Mouse (Mus musculus): ENCODE data around the gene Palld. TPM values are rescaled to one million over a fixed set of nuclear protein-coding genes. Genes with fewer than 3 reads are reported as not detected.
A peak's percentile ranks its signal among the peaks of the same experiment; 100 is the strongest.

The Palld gene
- total RNA-seq, 1 experiment from 2014 or later, result 33.9 TPM

DNA sequence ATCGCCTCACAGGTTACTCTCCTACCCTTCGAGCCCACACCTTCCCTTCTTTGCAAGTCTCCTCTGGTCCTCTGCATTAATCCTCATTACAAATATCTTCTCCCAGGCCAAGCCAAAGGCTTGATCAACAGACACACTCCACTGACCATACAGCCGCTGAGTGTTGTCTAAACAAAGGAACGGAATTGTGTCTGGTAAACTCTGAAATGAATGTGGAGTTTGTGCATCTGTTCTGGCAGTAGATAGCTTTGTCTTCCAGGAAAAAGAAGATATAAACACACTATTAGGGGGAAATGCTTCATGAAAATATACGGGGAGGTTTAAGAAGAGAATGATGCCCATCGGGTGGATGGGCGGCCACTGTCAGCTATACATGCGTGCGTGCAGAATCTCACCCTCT, 180.3 kb downstream of the Palld start:
- no peak for DNase-seq

DNA sequence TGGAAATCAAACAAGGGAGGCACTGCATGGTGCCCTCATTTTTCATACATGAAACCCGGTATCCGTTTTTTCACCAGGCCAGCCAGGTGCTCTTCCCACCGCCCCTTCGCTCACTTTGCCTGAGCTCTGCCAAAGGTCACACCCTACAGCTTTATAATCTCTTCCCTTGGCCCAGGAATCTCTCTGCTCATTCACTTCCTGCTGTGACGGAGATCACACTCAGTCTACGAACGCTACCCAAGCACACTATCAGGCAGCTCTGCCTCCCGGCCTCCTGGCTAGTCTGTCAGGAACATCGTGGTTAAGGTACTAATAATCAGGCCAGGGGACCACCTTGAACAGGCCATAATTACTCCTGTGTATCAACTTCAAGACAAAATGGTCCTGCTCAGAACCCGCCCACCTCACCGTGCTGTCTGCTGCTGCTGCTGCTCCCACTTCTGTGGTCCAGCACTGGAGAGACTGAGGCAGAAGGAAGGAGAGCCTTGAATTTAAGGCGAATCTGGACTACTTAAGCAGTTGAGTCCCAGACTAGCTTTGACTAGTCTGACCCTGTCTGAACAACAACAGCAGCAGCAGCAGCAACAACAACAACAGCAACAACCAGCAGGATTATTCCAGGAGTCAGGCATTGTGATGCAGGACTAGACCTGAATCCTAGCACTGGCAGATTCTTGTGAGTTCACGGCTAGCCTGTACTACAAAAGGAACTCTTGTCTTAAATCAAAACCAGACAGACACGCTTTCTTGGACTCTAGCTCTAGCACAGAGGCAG, 187.0 kb downstream of the Palld start:
- DNase-seq, result no peak

DNA sequence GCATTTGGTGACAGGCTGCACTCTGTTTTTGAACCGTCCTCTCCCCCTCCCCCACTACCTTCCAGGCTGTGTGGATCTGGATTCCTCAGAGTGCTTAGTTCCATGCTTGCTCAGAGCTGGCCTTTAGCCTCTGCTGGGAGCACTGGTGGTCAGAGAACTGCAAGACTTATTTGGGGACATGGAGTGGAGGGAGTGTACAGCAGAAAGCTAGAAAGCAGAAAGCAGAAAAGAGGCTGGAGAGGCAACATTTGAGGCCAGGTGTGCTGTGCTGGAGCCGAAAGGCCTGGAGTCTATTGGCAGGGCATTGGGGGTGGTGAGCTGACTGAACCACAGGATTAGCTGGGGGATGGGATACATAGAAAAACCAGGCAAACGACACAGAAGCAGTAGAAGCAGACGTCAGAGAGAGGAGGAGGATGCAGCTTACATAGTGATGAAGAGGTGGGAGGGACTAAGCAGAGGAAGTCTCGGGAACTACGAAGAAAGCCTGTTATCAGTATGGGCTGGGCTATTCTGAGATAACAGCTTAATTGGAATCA, 188.1 kb downstream of the Palld start:
- no peak for DNase-seq

DNA sequence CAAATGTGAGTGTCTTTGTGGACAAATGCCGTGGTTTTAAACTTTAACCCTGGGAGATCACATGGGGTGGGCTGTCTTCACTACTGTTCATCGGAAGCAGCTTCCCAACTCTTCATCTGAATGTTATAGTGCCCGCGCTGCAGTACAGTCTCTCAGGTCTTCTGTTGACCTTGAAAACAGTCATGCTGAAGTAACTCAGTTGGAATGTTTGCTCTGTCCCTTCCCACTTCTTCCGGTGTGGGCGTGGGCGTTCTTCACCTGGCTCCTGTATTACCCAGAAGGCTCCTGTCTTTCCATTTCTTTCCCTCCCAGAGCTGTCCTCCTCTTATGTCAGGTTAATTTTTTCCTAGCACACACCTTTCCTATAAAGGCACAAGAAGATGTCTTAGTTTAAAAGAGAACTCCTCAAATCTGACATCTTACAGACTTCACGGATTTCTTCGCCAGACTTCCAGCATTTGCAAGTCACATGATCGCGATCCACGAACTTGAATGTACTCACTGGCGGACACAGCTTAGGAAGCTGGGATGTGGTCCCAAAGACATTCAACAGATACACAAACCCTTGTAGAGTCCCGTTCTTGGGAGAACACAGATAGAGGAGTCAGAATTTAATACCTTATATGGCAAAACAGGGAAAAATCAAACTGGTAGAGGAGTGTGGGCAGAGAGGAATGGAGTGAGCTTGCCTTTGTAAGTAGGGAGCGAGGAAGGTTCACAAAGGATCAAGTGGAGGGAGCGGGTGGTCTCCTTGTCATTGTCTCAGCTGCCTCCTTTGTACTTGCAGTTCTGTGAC, 189.1 kb downstream of the Palld start:
- DNase-seq, result no peak

DNA sequence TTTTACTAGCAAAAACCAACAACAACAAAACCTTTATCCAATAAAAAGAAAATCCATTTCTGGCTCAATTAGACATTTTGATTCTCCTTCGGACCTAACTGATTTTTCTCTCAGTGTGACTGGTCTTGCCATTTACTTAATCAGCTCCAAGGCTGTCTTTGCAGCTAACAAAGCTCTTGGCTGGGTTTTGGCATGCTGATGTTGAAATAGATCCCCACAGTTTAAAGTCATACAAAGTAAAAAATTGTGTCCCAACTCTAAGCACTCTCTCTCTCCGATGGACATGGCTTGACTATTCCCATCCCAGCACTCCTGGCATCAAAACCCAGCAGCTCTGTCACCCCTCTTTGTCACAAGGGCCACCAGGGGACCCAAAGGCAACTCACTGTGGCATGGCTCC, 190.1 kb downstream of the Palld start:
- DNase-seq, result no peak

DNA sequence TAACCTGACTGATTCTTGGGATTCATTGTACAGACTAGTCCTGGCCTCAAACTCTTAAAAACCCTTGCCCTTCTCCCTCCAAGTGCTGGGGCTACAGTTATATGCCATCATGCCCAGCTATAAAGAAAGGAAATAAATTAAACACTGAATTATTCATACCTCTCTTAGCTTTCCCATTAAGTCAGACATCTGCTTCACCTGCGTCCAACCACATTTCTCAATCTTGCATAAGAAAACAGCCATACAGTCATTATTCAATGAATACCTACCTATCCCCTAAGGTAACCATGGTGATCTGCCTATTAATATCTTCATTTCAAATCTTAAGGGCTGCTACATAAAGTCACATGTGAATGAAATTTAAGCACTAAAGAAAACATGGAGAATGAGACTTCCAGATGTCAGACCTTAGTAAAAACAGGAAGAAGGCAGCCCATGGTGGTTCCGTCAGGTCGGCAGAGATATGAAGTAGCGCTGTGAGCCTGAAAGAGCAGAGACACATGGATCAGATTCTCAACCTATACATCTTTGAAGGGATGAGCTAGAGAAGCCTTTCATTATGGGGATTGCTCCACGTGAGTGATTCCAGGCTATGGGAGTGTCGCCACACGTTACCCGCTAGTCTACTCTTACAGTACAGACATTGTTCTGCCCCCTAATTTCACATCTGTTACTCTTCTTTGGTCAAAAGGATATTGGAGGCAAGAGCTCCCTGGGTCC, 193.7 kb downstream of the Palld start:
- no peak for DNase-seq

DNA sequence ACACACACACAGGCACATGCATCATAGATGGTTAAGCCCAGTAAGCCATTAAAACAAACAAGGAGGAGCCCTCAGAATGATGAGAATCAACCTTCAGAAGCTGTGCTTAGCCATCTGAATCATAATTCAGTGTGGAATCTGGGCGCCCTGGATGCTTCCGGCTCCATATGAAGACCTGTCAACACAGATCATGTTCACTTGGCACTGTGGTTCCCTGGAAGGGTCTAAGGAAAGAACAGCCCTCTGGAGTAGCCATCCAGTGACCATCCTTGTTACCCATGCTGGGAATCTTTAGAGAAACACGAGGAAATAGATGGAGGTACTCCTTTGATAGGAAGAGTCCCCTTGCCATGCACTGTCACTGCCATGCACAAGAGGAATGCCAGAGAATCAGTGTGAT, 197.0 kb downstream of the Palld start:
- no peak for DNase-seq

DNA sequence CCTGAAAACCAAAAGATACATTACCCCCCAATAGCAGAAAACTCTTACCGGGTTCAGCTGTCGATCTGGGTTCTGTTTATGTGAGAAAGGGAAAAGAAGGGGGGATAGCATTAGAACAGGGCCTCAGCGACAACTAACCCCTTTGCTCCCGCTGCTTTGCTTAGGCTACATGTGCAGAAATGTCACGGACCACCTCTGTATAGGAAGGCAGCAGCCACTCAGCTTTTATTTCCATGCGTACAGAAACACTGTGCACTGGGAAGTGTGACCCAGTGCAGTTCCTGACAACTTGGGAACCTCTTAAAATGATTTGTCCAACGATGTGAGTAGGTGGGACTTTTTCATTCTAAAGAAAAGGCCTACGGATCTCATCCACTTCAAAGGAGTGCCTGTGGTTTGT, 200.4 kb downstream of the Palld start:
- DNase-seq, result no peak

DNA sequence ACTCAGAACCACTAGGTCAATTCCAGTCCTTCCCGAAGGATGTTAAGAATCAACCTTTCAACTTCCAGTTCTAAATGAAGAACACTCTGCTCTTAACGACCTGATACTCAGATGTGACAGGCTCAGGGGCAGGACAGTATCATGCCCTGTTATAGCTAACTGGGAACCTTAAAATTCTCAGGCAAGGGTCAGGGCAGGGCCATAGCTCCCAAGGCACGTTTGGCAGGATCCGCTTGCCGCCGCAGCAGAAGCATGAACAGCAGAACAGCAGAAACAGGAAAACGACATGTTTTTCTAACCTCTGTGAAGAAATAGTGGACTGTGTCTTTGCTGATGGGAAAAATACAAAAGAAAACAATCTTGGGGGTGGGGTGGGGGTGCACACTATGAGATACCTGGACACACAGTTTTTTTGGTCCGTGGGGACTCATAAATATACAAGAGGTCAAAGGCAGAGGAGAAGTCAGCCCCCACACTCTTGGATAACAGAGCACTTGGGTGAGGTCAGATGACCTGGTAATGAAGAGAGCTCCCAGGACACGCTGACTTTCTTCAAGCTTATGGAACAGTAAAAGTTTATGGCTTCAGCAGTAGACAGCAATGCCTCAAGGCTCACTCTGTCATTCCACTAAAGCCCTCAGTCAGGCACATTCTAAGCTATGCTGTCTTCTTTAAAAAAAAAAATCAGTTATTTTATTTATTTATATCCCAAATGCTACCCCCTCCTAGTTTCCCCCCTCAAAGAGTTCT, 201.4 kb downstream of the Palld start:
- no peak for DNase-seq

DNA sequence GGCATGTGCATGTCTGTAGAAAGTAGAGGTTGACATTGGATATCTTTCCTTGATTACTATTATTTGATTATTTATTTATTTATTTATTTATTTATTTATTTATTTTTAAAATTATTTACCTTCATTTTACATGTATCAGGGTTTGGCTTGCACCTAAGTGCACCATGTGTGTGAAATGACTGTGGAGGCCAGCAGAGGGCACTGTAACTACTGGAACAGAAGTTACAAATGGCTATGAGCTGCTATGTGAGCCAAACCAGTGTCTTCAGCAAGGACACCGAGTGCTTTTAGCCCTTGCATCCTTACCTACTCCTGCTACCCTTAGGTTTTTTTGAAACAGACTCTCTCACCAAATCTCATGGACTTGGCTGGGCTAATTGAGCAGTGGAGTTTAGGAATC, 202.2 kb downstream of the Palld start:
- DNase-seq, result no peak

DNA sequence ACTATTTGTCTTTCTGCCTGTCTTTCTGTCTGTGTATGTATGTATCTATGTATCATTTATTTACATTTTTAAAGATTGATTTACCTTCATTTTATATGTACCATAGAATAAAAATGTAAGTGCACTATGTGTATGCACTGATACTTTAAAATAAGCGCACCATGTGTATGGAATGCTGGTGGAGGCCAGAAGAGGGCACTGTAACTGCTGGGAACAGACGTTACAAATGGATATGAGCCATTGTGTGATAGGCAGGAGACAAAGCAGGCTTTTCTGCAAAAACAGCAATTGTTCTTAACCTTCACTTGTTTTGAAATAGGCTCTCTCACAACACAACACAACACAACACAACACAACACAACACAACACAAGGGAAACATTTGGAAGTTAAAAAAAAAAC, 203.5 kb downstream of the Palld start:
- no peak for DNase-seq

DNA sequence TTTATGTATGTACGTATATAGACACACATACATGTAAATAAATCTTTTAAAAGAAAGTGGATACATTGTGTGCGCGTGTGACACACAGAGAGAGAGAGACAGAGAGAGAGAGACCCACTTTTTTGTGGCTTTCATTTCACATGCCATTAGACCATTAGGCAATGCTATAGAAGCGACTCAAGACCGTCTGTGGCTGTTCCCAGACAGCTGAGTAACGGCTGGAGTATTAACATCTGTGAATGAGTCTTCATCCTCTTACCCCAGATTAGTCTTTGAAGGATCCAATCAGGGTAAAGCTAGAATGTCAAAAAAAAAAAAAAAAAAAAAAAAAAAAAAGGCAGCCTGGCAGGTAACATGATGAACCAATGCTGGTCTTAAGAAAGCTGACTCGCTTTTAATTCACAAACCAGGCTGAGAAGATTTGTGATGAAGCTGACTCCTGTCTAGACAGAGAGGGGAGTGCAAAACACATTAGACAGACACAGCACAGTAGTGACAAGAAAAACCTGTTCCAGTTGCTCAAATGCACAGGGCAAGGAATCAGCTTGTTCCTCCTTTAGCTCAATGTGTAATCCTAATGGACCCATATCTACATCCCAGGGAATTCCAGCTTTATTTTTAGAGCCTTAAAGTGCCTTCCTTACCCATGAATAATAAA, 204.6 kb downstream of the Palld start:
- no peak for DNase-seq

DNA sequence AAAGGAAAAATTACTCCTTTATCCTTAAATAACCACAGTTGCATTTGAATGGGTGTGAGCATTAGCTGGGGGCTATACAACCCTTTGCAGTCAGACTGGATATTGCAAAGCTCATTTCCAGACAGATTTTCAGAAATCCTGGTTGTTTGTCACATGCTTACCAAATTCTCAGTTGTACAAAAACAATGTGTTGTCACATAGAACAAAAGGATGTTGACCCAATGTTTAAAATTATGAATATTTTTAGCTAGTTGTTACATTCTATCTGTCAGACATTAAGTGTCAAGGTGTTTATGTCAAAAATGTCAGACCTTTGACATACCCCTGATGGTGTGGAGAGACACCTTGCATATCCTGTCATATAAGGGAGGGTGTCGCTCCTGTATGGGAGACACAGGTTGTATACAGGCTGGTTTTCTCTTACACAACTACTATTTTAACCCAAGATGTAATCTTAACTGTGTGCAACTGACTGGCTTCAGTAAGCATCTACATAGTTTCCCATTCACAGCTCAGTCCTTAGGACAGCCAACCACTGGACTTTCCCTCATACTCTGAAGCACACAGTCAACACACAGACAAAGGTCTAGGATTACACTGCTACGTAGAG, 205.5 kb downstream of the Palld start:
- no peak for DNase-seq

DNA sequence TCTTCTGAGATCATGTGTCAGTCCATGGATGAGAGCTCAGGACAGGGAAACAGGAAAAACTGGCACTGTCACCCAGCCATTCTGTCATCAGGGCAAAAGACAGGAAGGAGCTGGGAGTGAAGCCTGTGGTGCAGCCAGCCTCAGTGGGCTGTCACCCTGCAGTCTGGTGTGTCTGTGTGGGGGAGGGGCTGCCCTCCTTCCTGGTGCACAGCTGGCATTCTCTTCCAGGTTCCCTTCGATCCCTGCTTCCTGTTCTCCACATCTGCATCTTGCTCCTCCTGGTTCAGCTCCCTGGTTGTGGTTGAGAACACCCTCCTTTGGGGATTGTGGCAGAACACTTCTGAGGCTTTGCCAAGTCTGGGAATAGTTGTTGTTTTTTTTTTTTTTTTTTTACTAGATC, 207.1 kb downstream of the Palld start:
- no peak for DNase-seq

DNA sequence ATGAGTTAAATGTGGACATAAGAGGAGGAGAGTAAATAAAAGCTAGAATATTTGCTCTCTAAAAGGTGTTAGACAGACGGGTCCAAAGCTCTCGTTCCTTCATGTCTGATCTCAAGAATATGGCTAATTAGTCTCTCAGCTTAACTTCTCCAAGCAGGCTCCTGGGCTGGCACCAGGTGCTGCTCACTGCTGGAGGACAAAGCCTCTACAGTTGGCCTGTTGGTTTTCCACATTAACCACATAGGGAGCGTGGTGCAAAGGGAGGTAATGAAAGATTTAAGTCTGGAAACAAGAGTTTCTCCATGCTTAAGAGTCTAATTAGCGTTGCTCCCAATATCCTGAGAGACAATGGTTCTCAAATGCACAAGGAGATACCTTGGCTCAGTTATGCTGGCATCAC, 209.6 kb downstream of the Palld start:
- no peak for DNase-seq

DNA sequence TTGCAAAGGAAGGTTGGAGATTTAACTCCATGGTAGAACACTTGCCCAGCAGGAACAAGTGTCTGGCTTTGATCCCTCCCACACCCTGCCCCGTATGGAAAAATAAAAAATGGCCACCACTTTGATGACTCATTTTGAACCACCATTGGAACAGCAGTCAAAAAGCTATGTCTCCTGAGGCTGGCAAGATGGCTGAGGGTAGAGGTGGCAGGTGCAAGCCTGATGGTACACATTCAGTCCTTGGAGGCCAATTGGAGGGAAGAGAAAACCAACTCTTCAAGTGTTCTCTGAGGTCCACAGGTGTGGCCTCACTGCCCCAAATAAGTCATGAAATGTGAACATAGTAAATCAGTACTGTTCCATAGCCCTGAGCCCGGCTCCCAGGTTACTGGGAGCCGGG, 210.4 kb downstream of the Palld start:
- DNase-seq, result no peak

DNA sequence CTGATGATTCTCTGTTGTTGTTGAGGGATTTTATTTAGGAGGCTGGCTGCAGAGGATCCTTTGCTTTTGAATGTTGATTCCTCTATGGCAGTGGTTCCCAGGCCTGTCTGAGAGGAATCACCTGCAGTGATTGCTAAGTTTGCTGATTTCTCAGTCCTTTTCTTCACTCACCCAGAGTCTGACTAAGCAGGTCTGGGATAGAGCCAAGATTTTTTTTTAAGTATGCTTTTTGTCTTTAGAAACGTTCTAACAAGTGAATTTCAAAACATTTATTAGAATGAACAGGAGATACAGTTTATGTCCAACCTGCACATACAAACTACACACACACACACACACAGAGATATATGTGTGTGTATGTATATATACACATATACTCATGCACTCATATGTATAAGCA, 211.1 kb downstream of the Palld start:
- no peak for DNase-seq

DNA sequence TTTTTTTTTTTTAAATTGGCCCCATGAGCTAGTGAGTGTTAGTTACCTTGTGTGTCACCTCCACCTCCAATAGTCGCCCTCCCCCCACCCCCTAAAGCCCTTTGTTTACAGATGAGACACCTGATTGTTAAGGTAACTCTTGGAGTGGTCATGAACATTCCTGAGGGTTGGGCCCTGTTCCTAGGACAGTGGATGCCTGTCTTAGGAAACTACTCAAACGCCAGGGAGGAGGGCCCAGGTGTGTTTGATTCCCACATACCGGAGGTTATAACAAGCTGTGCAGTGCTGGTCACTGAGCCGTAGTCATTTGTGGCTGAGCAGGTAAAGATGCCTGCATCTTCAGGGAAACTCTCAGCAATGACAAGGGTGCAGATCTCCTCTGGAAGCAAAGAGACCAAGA, 215.4 kb downstream of the Palld start:
- DNase-seq, result no peak

DNA sequence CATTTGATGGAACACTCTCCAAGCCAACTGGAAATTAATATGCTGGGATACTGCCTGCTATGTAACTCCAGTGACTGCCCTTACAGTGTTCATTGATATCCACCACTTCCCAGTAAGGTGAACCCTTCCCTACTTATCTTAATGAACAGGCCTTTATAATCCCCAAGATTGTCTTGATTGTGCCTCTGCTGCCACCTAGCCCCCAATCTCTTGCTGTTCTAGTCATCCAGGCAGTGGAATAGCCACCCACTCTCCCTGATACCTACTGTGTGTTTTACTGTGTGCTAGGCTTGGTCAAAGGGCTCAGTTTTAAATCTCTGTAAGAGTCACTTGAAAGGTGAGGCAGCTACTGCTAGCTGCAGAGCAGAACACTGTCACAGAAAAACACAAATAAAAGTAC, 216.2 kb downstream of the Palld start:
- DNase-seq, result peak; percentile 51

DNA sequence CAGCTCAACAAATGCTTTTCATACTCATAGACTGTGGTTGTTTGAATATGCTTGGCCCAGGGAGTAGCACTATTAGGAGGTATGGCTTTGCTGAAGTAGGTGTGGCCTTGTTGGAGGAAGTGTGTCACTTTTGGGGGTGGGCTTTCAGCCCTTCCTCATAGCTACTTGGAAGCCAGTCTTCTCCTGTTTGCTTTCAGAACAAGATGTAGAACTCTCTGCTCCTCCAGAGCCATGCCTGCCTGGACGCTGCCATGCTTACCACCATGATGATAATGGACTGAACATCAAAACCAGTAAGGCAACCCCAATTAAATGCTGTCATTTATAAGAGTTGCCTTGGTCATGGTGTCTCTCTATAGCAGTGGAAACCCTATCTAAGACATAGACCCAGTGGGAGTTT, 217.2 kb downstream of the Palld start:
- DNase-seq, result no peak

DNA sequence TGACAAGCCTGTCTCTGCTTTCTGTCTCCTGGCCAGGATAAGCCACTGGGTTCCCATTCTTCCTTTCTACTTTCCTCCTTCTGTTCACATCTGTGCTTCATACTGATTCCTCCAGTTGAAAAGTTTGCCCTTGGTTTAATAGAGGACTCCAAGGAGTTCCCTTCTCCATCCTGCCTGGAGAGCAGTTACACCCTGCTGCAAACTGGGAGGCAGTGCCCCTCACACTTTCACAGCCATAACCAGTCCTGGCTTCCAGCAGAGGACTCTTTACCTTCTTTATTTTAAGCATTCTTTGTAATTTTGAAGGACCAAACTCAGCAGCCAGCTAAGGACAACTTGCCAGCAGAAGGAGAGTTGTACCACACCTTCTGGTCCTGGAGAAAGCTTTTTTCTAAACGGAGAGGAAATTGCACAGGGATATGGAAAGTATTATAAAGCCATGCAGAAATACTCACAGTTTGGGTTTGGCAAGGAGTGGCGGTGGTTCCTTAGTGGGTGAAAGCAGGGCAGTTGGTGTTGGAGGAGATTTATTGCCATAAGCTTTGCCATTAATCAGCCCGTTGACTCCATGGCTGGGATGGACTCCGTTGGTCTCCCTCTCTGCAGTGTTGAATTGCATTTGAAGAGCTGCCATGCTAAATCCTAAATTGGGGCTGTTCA, 218.1 kb downstream of the Palld start:
- DNase-seq, result no peak
